Mouse (Mus musculus): ENCODE measurements around the gene Galnt10.
"Not testable (repeated sequence)": the region's sequence is repeated elsewhere in the genome, so short reads cannot be mapped to it uniquely, and the experiment has no call there.

GRCm38 (mm10) chr11:57823159-57823558 is 177.9 kb downstream of the Galnt10 start:
- not testable (repeated sequence) for TF ChIP-seq GATA1 (IDR thresholded peaks at IDR 0.05; ENCODE audit: borderline replicate concordance, low read length); CTCF (IDR thresholded peaks at IDR 0.05; ENCODE audit: low read depth, low read length); TAL1 (conservative IDR thresholded peaks at IDR 0.05; ENCODE audit: low read depth, low read length); GATA2 (IDR thresholded peaks at IDR 0.05; ENCODE audit: borderline replicate concordance, low read depth, low read length)

Measured in G1E (cell line).